Mouse (Mus musculus) neural tube, embryonic 11.5 days (tissue): ENCODE measurements at regions not wholly inside any gene's neighbourhood (a gene's known extent, or its start where the extent isn't known, plus 50 kb on each side); places are given as distances from the start of the nearest gene placed in this dataset.

Source experiments
- ATAC-seq: fragments of 200-750 bp; cut with Nextera tagmentation; 2 replicates; pipeline ENCODE4 v1.8.0; 2017; ENCODE audit warnings: moderate number of reproducible peaks, mild to moderate bottlenecking, moderate TSS enrichment, moderate library complexity; ENCODE audit not compliant: insufficient read depth, low FRiP score, low TSS enrichment
- DNase-seq: peaks from one replicate; pipeline ENCODE4 v3.0.0-alpha.2; 2015; ENCODE audit warnings: low spot score
- H3K27ac ChIP-seq: fragments of 300-500 bp; sonication (generic); 2 replicates; pipeline ENCODE4 v1.5.1; 2014; ENCODE audit warnings: low read depth, mild to moderate bottlenecking, low read length
- H3K27me3 ChIP-seq: fragments of 300-500 bp; sonication (generic); 2 replicates; pipeline ENCODE4 v1.6.1; 2014; ENCODE audit warnings: mild to moderate bottlenecking, low read length, mixed read lengths; ENCODE audit not compliant: control insufficient read depth, insufficient read depth
- H3K36me3 ChIP-seq: fragments of 300-500 bp; sonication (generic); 2 replicates; pipeline ENCODE4 v1.6.1; 2014; ENCODE audit warnings: mild to moderate bottlenecking, low read length, moderate library complexity, mixed read lengths; ENCODE audit not compliant: control insufficient read depth, insufficient read depth
- H3K4me1 ChIP-seq: fragments of 300-500 bp; sonication (generic); 2 replicates; pipeline ENCODE4 v1.6.1; 2014; ENCODE audit warnings: low read length, mixed read lengths; ENCODE audit not compliant: control insufficient read depth, insufficient read depth
- H3K4me2 ChIP-seq: fragments of 300-500 bp; sonication (generic); 2 replicates; pipeline ENCODE4 v1.6.1; 2014; ENCODE audit warnings: low read depth, mild to moderate bottlenecking, moderate library complexity
- H3K4me3 ChIP-seq: fragments of 300-500 bp; sonication (generic); 2 replicates; pipeline ENCODE4 v1.5.1; 2014; ENCODE audit warnings: low read depth, low read length
- H3K9ac ChIP-seq: fragments of 300-500 bp; sonication (generic); 2 replicates; pipeline ENCODE4 v1.6.1; 2014; ENCODE audit warnings: mild to moderate bottlenecking, low read length
- H3K9me3 ChIP-seq: fragments of 300-500 bp; sonication (generic); 2 replicates; pipeline ENCODE4 v1.6.1; 2016; ENCODE audit warnings: low read length; ENCODE audit not compliant: control insufficient read depth
- WGBS: fragments of 180-500 bp; shearing (Covaris S2); extraction: QIAGEN DNeasy Blood & Tissue Kit; methylation state at CpG from one replicate; pipeline ENCODE4 v1.1.7; 2014; 5-methylcytosine and 5-hydroxymethylcytosine counted together

DNA sequence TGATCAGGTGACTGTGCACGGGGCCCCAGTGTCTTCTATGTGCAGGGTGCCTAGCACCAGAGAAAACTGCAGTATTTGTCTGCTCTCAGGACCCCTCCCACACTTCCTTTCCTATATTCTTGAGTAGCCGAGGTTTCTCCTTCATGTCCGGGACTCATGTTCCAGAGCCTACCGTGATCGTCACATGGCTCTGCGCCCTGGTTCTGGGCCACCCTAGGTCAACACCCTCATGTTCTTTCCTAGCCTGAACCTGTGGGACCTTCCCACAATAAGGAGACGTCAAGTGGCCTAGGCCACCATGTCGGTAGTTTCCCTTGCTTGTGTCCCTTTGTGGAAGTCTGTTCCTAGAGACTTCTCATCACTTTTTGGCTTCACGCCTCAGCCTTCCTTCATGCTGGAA is 88.4 kb upstream of the Mvb12b start:
- Histone ChIP-seq H3K9ac (no peak overlapping the region), H3K4me3 (no peak overlapping the region), H3K27ac (no peak overlapping the region), H3K9me3 (no peaks in the 10 kb centered on the region), H3K36me3 (no peaks in the 10 kb centered on the region; the same call in 1 of the 2 replicates), H3K27me3 (no peaks in the 10 kb centered on the region), H3K4me2 (no peak overlapping the region), H3K4me1 (peaks cover 8% of the 10 kb centered on the region; the same call in 1 of the 2 replicates)
- ATAC-seq = no peak
- no peak for DNase-seq
- WGBS = 87% methylated on average over 9 of the region's 9 CpGs

DNA sequence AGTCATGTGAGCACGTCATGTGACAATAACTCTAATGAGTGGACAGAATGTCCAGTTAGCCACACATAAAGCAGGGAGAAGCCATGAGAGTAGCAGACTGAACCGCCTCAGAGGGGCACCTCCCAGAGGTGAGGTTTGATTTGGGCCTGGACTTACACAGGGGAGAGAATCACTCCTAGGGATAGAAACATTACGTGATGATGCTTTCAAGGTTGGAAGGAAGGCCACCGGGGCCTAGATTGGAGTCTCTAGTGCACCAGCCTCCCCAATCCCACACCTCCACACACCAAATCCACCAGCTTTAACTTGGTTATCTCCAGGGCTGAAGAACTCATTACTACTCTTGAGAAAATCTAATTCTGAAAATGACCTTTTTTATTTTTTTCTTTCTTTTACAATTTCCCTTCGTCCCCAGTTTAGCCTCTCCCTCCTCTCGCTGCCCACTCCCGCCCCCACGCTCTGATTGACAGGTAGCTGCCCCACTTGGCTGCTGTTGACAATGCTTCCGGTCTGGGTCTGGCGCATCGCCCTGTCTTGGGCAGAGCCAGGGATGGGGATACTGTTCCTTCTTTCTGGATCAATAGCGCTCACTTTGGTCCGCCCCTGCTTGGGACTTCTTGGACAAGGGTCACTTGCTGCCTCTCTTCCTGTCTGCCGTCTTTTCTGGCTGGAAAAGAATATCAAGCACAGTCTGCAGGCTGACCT is 87.8 kb upstream of the Mvb12b start:
- H3K36me3 ChIP-seq = no peaks in the 10 kb centered on the region; the same call in 1 of the 2 replicates

DNA sequence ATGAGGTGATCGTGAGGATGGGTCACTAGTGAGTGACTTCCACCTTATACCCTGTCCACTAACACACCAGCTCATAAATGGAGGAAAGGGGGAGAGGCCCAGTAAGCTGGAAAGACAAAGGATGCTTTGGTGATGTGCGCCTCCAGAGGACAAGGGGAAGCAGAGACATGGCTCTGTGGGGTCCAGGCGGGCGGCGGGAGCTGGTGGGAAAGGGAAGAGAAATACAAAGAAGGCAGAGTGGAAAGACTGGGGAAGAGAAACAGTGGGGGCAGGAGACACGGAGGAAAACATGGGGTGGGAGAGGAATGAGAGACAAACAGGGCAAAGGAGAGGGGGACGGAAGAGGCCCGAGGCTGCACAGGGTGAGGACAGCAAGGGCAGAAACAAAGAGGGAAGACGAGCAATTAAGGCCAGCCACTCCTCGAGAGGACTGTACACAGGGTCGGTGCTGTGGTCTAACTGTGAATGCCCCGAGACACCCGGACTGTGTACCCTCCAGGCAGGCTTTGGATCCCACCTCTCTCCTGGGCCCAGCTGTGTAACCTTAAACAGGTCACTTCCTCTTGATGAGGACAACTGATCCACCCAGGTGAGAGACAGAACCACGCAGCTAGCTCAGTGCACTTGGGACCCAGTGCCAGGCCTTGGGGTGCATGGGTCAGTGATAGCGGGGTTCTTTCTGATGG is 87.1 kb upstream of the Mvb12b start:
- 68% methylated on average over 15 of the region's 15 CpGs for WGBS
- H3K27me3 ChIP-seq = no peaks in the 10 kb centered on the region
- peak overlapping the region; percentile 80 for H3K27ac ChIP-seq
- peaks cover 8% of the 10 kb centered on the region; the same call in 1 of the 2 replicates for H3K4me1 ChIP-seq
- H3K36me3 ChIP-seq = no peaks in the 10 kb centered on the region; the same call in 1 of the 2 replicates
- H3K4me2 ChIP-seq = no peak overlapping the region
- no peaks in the 10 kb centered on the region for H3K9me3 ChIP-seq
- DNase-seq = peak; percentile 41
- H3K9ac ChIP-seq = peak overlapping the region; percentile 43
- no peak overlapping the region for H3K4me3 ChIP-seq
- peak; percentile 35; the same call in 1 of the 2 replicates for ATAC-seq

More for the DNA sequence above, 87.8 kb upstream of the Mvb12b start:
- Histone ChIP-seq H3K27me3 (no peaks in the 10 kb centered on the region), H3K4me3 (no peak overlapping the region), H3K9me3 (no peaks in the 10 kb centered on the region), H3K9ac (peak overlapping the region; percentile 14), H3K27ac (peak overlapping the region; percentile 80), H3K4me1 (peaks cover 8% of the 10 kb centered on the region; the same call in 1 of the 2 replicates), H3K4me2 (no peak overlapping the region)
- ATAC-seq = no peak
- 79% methylated on average over 14 of the region's 14 CpGs for WGBS
- DNase-seq = no peak

DNA sequence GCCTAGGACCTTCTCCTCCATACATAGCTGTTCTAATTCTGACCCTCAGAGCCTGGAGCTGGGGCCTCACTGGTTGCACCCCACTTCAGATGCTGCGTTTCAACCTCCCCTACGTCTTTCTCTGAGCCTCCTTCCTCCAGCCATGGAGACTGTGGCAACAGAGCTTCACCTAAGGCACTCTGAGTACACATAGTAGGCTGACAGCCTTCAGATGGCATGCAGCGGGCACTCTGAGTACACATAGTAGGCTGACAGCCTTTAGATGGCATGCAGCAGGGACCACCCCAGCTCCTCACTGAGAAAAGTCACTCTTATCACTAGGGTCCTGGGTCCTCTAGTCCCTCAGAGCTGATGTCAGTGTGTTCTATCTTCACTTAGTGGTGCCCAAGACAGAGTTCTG is 86.3 kb upstream of the Mvb12b start:
- H3K9ac ChIP-seq = peak overlapping the region; percentile 14; the same call in 1 of the 2 replicates
- DNase-seq = no peak

DNA sequence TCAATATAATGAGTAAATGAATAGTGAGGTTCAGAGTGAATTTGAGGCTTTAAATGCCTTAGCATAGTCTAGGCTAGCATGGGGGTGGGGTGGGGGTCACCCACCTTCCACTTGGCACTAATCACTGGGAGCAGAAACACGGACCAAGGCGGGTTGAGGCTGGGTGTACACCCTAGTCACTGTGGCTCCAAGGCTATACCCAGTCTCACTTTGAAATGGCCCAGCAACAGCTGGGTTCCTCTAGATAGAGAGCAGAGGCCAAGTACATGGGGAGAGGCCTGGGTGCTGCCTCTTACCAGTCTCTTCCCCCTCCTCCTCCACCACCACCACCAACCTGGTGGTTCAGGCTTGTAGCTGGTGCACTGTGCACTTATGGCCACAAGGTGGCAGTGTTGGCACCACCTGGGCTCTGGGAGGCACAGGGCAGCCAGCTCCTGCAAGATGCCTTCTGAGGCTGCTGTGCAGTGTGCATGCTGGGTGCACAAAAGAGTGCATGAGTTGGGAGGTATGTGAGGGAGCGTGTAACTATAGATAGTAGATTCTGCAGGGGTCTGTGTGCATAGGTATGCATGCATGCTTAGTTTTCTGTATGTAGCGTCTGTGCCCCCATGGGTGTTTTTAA is 85.6 kb upstream of the Mvb12b start:
- no peaks in the 10 kb centered on the region for H3K27me3 ChIP-seq
- no peak overlapping the region for H3K9ac ChIP-seq
- H3K4me2 ChIP-seq = no peak overlapping the region
- peak; percentile 83 for DNase-seq
- no peak overlapping the region for H3K4me3 ChIP-seq
- peaks cover 8% of the 10 kb centered on the region; the same call in 1 of the 2 replicates for H3K4me1 ChIP-seq
- no peaks in the 10 kb centered on the region; the same call in 1 of the 2 replicates for H3K36me3 ChIP-seq
- H3K9me3 ChIP-seq = no peaks in the 10 kb centered on the region
- ATAC-seq = peak; percentile 64
- WGBS = 78% methylated on average over 4 of the region's 4 CpGs
- peak overlapping the region; percentile 80 for H3K27ac ChIP-seq

More for the DNA sequence above, 86.3 kb upstream of the Mvb12b start:
- peak overlapping the region; percentile 80 for H3K27ac ChIP-seq
- 90% methylated on average over 3 of the region's 3 CpGs for WGBS
- H3K9me3 ChIP-seq = no peaks in the 10 kb centered on the region
- no peak overlapping the region for H3K4me3 ChIP-seq
- no peaks in the 10 kb centered on the region for H3K27me3 ChIP-seq
- ATAC-seq = no peak
- no peak overlapping the region for H3K4me2 ChIP-seq
- peaks cover 8% of the 10 kb centered on the region; the same call in 1 of the 2 replicates for H3K4me1 ChIP-seq
- no peaks in the 10 kb centered on the region; the same call in 1 of the 2 replicates for H3K36me3 ChIP-seq

DNA sequence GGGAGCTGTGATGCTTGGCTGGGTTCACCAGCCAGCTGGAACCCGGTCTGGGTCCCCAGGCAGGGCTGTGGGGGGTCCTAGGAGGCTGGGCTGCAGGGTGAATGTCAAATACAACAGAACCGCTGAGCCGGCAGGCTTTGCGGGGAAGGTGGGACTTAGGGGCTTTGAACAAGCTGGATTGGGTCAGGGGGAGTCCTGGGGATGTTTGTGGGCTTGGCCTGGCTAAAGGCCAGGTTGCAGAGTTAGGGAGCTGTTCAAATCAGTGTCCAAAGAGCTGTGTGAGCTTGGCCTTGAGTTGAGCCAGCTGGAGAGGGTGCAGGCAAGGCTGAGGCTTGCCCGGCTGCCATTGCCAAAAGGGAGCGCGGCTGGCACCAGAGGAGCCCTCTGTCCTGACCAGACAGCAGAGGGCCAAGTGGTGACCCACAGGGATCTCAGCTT is 79.3 kb upstream of the Mvb12b start:
- peak; percentile 38 for DNase-seq
- Histone ChIP-seq H3K36me3 (no peaks in the 10 kb centered on the region), H3K4me1 (peaks cover 7% of the 10 kb centered on the region), H3K27ac (0 out of 2 replicates have a peak overlapping the region, but pooled peaks have one; percentile 23), H3K9ac (no peak overlapping the region; the same call in 1 of the 2 replicates), H3K4me2 (no peak overlapping the region; the same call in 1 of the 2 replicates), H3K9me3 (no peaks in the 10 kb centered on the region), H3K4me3 (no peak overlapping the region), H3K27me3 (no peaks in the 10 kb centered on the region)
- ATAC-seq = no peak
- WGBS = 52% methylated on average over 7 of the region's 7 CpGs

DNA sequence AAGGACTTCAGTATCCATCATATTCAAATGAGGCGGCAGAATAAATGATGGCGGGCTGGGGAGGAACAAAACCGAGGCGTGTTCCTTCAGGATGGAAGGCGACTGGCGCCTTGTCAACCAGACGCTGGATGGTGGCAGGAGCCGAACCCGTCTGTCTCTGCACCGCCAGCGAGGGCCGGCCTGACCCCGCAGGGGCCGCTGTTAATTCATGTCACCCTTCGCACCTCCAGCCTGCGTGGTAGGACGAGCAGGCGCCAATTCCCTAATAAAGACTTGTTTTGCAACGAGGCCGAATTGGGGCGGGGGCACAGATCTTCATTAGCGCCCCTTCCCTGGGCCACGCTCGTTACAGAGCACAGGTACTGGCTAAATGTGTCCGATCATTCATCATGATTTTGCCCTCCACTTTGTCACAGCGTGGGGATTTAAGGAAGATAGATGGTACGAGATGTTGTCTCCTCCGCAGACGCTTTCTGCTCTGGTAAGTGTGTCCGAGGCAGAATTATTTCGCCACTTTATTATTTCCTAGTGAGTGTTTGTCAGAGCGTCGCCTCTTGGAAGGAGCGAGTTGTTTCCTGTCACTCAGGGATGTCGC is 78.7 kb upstream of the Mvb12b start:
- ATAC-seq (no peak), DNase-seq (peak; percentile 58)
- WGBS = 20% methylated on average over 35 of the region's 35 CpGs
- Histone ChIP-seq H3K4me1 (peaks cover 7% of the 10 kb centered on the region), H3K9ac (no peak overlapping the region; the same call in 1 of the 2 replicates), H3K27ac (0 out of 2 replicates have a peak overlapping the region, but pooled peaks have one; percentile 23), H3K4me2 (peak overlapping the region; percentile 14; the same call in 1 of the 2 replicates), H3K36me3 (no peaks in the 10 kb centered on the region), H3K4me3 (no peak overlapping the region), H3K27me3 (no peaks in the 10 kb centered on the region), H3K9me3 (no peaks in the 10 kb centered on the region)

DNA sequence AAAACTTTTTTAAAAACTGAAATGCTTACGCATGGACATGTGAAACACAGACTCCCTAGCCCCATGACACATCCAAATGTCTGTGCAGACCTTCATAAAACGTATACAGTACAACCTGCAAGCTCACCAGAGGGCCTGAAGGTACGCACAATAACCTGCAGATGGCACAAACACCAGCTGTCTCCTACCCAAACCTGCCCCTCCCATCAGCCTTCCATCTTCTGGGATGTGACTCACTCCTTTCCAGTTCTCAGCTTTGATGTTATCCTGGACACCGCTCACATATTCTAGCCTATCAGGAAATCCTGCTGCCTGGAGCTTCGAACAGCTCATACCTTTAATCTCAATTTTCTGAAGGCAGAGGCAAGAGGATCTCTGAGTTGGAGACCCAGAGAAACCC is 76.3 kb upstream of the Mvb12b start:
- WGBS = 87% methylated on average over 5 of the region's 5 CpGs

More for the DNA sequence above, 76.3 kb upstream of the Mvb12b start:
- no peaks in the 10 kb centered on the region for H3K9me3 ChIP-seq
- H3K27ac ChIP-seq = no peak overlapping the region
- no peak overlapping the region for H3K9ac ChIP-seq
- no peak for ATAC-seq
- no peaks in the 10 kb centered on the region for H3K36me3 ChIP-seq
- no peaks in the 10 kb centered on the region for H3K27me3 ChIP-seq
- H3K4me2 ChIP-seq = no peak overlapping the region
- peaks cover 7% of the 10 kb centered on the region for H3K4me1 ChIP-seq
- DNase-seq = no peak
- H3K4me3 ChIP-seq = no peak overlapping the region
